Mouse (Mus musculus): ENCODE measurements around the gene Kmt5c. TPM values are rescaled to one million over a fixed set of nuclear protein-coding genes. Genes with fewer than 3 reads are reported as not detected.
A peak's percentile ranks its signal among the peaks of the same experiment; 100 is the strongest.
"Not testable (repeated sequence)": the region's sequence is repeated elsewhere in the genome, so short reads cannot be mapped to it uniquely, and the experiment has no call there.

Kmt5c gene
- polyA plus RNA-seq, 2 experiments from 2014 or later, result 19.7 to 28.9 TPM

DNA sequence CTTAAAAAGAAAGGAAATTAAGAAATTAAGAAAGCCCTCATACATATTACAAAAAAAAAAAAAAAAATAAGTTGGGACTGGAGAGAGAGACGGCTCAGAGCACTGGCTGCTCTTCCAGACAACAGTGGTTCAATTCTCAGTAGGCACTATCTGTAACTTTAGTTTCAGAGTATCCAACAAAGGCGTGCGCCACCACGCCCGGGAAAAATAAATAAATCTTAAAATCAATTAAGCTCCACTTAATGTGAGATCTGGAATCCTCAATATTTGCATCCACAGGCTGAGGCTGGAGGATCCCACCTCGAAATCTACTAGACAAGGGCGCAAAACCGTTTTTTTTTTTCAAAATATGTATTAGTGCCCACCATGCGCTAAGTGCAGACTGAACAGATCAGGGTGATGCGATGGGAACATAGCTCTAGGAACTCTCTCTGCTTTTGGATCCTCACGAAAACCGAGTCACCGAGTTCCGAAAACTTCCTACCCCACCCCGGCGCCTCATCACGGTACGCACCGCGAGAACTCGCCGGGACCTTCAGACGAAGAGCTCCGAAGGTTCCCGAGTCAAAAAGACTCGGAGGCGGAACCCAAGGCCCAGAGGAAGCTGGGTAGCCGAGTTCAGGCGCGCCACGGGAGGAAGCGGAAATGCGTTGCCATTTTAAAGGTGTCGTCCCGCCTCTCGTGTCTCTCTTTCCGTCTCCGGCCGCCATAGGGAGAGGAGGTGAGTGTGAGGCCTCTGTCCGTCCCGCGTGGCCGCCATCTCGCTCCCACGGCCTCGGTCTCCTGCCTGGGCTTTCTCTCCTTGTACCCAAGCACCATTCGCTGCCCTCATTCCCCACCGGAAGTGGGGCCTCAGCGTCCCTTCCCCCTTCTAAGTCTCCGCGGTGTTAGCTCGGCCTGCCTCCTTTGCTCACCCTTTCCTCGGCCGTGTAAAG is 52.6 kb downstream of the Kmt5c start, which contains the start of gene Rpl28:
Rpl28 (plus strand) TSS at position 597 of the 935 bp plus-strand sequence.
- peak; percentile 92 for ATAC-seq

DNA sequence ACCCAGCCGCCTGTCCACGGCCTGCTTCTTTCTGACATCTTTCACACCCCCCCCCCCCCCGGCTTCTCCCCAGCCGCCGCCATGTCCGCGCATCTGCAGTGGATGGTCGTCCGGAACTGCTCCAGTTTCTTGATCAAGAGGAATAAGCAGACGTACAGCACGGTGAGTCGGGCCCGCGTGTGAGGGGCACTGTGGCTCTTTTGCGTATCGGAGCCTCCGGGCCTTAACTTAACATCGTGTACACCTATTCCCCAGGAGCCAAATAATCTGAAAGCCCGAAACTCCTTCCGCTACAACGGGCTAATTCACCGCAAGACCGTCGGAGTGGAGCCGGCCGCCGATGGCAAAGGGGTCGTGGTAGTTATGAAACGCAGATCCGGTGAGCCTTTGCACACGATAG is 53.3 kb downstream of the Kmt5c start:
- not testable (repeated sequence) for ATAC-seq

DNA sequence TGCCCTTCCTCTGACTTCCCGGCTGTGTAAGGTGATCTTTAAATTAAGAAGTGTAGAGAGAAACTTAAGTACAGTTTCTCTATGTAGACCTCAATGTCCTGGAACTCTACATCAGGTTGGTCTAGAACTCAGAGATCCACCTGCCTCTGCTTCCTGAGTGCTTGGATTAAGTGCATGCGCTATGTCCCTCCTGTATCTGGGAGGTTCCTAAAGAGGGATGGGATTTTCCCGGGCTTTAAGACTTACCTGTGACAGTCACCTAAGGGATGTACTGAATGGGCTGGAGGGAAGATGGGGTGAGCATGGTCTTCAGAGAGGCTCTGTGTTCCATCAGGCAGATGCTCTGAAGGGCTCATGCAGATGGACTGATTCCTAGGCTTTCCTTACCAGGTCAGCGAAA is 53.8 kb downstream of the Kmt5c start:
- ATAC-seq, result no peak

DNA sequence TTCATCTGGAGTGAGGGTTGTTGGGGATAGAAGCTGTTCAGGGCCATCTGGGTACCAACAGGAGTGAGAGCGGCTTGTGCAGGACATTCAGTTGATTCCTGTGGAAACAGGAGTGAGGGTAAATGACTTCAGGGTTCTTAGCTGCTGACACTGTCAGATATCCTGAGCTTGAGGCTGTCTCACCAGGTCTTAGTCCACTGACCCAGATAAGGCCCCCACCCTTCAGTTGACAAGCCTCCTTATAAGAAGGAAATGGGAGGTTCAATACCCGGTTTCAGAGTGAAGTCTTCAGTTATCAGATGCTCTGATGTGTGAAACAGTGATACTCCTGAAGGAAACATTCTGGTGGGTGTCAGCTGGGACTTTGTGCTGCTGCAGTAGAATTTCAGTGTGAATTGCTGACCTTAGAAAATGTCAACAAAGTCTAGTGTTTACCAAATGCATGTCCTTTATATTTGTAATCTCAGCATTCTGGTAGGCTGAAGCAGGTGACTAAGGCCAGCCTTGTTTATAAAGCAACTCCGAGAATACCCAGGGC is 54.8 kb downstream of the Kmt5c start:
- ATAC-seq, result no peak

DNA sequence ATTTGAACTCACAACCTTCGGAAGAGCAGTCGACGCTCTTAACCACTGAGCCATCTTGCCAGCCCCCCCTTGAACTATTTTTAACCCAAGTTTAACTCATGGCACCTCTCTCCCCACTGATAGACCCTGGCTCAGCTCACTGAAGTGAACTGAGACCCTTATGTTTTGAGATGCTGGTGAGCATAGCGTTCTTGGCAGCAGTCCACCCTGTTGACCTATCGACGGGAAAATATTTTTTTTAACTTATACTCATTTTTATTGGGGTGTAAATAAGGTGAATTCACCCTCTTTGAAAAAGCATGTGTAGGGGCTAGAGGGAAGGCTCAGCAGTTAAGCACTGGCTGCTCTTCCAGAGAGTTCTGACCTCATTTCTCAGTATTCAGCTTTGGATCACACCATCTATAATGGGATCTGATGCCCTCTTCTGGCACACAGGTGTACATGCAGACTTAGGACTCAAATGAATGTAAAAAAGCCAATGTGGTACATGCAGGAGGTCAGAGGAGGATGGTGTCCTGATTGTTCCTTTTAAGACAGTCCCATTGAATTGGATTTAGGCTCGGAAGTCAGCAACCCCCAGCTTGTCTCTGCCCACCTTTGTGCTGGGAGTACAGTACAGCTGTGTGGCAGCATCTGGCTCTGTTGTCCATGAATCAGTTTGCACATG is 56.0 kb downstream of the Kmt5c start:
- ATAC-seq, result peak; percentile 17

Other genes starting within 250 kb of the Kmt5c start
- gene Ppp1r12c, start 238.4 kb upstream of the Kmt5c start, polyA plus RNA-seq (2017; shearing (Covaris generic)), result 10 to 100 TPM; 21.6 to 26.6 TPM
- 10 to 100 TPM in 1 of 2 experiments, 1 to 10 TPM in 1; 4.9 to 10.4 TPM for gene Tnnt1, start 223.7 kb upstream of the Kmt5c start, polyA plus RNA-seq (2017; shearing (Covaris generic))
- 1 to 10 TPM; 1.7 to 3.6 TPM for gene Tnni3, start 215.9 kb upstream of the Kmt5c start, polyA plus RNA-seq (2017; shearing (Covaris generic))
- 1 to 10 TPM in 1 of 2 experiments, under 1 TPM in 1; 0.93 to 1.6 TPM for gene Dnaaf3, start 207.7 kb upstream of the Kmt5c start, polyA plus RNA-seq (2017; shearing (Covaris generic))
- not detected for gene Syt5, start 192.6 kb upstream of the Kmt5c start, polyA plus RNA-seq (2017; shearing (Covaris generic))
- not detected for gene Ptprh, start 136.1 kb upstream of the Kmt5c start, polyA plus RNA-seq (2017; shearing (Covaris generic))
- 1 to 10 TPM; 3.0 to 4.1 TPM for gene Tmem86b, start 108.7 kb upstream of the Kmt5c start, polyA plus RNA-seq (2017; shearing (Covaris generic))
- 10 to 100 TPM; 10.6 to 11.1 TPM for gene Ppp6r1, start 81.1 kb upstream of the Kmt5c start, polyA plus RNA-seq (2017; shearing (Covaris generic))
- 10 to 100 TPM; 38.9 to 60.9 TPM for gene Hspbp1, start 55.0 kb upstream of the Kmt5c start, polyA plus RNA-seq (2017; shearing (Covaris generic))
- not detected for gene Brsk1, start 49.5 kb upstream of the Kmt5c start, polyA plus RNA-seq (2017; shearing (Covaris generic))
- gene Tmem150b, start 14.9 kb upstream of the Kmt5c start, polyA plus RNA-seq (2017; shearing (Covaris generic)), result not detected
- gene Cox6b2, start 13.0 kb downstream of the Kmt5c start, polyA plus RNA-seq (2017; shearing (Covaris generic)), result 1 to 10 TPM; 2.1 to 4.5 TPM
- not detected for gene Fam71e2, start 31.2 kb downstream of the Kmt5c start, polyA plus RNA-seq (2017; shearing (Covaris generic))
- gene Il11, start 42.7 kb downstream of the Kmt5c start, polyA plus RNA-seq (2017; shearing (Covaris generic)), result not detected
- not detected for gene Tmem190, start 42.8 kb downstream of the Kmt5c start, polyA plus RNA-seq (2017; shearing (Covaris generic))
- gene Tmem238, start 49.5 kb downstream of the Kmt5c start, polyA plus RNA-seq (2017; shearing (Covaris generic)), result 1 to 10 TPM in 1 of 2 experiments, not detected in 1; 1.2 TPM
- gene Rpl28, start 52.8 kb downstream of the Kmt5c start, polyA plus RNA-seq (2017; shearing (Covaris generic)), result 100 to 1,000 TPM; 460 to 740 TPM
- 10 to 100 TPM; 39.3 to 43.6 TPM for gene Ube2s, start 72.5 kb downstream of the Kmt5c start, polyA plus RNA-seq (2017; shearing (Covaris generic))
- under 1 TPM in 1 of 2 experiments, not detected in 1; 0.09 TPM for gene Shisa7, start 104.6 kb downstream of the Kmt5c start, polyA plus RNA-seq (2017; shearing (Covaris generic))
- gene Isoc2b, start 130.1 kb downstream of the Kmt5c start, polyA plus RNA-seq (2017; shearing (Covaris generic)), result 10 to 100 TPM; 34.4 to 50.2 TPM
- gene Isoc2a, start 137.0 kb downstream of the Kmt5c start, polyA plus RNA-seq (2017; shearing (Covaris generic)), result under 1 TPM; 0.20 to 0.69 TPM
- gene Gm36210, start 166.4 kb downstream of the Kmt5c start, polyA plus RNA-seq (2017; shearing (Covaris generic)), result not detected
- gene Zfp628, start 175.1 kb downstream of the Kmt5c start, polyA plus RNA-seq (2017; shearing (Covaris generic)), result 1 to 10 TPM; 1.9 TPM
- gene Nat14, start 181.9 kb downstream of the Kmt5c start, polyA plus RNA-seq (2017; shearing (Covaris generic)), result not detected
- under 1 TPM in 1 of 2 experiments, not detected in 1; 0.10 TPM for gene Ssc5d, start 185.7 kb downstream of the Kmt5c start, polyA plus RNA-seq (2017; shearing (Covaris generic))
- gene Sbk2, start 224.3 kb downstream of the Kmt5c start, polyA plus RNA-seq (2017; shearing (Covaris generic)), result not detected
- not detected for gene Sbk3, start 231.1 kb downstream of the Kmt5c start, polyA plus RNA-seq (2017; shearing (Covaris generic))